Mouse (Mus musculus) thymus, adult 2 months (tissue): Measurements from ENCODE around the gene Mreg.

Experiments used
- CTCF ChIP-seq: fragments of 200-500 bp; IDR thresholded peaks from 2 replicates; pipeline ENCODE4 v1.5.1; 2012; ENCODE audit warnings: mild to moderate bottlenecking, control low read depth, low read length, moderate library complexity, borderline replicate concordance; ENCODE audit not compliant: control insufficient read depth, poor library complexity, insufficient read depth; ENCODE audit errors: extremely low read depth
- POLR2A ChIP-seq: fragments of 200-500 bp; IDR thresholded peaks from 2 replicates; pipeline ENCODE4 v1.6.1; 2012; ENCODE audit warnings: mild to moderate bottlenecking, low read length, control low read depth, moderate library complexity; ENCODE audit not compliant: control insufficient read depth, poor library complexity, insufficient read depth; ENCODE audit errors: extremely low read depth

- TF ChIP-seq CTCF (no peak), POLR2A (no peak)
Observed at GRCm38 (mm10) chr1:72214470-72214961, 2.4 kb upstream of the Mreg start.
